Mouse (Mus musculus): ENCODE data around the gene Col16a1. TPM values are rescaled to one million over a fixed set of nuclear protein-coding genes. Genes with fewer than 3 reads are reported as not detected.

Gene Col16a1
- polyA plus RNA-seq, 1 experiment from 2014 or later: 3.1 TPM

DNA sequence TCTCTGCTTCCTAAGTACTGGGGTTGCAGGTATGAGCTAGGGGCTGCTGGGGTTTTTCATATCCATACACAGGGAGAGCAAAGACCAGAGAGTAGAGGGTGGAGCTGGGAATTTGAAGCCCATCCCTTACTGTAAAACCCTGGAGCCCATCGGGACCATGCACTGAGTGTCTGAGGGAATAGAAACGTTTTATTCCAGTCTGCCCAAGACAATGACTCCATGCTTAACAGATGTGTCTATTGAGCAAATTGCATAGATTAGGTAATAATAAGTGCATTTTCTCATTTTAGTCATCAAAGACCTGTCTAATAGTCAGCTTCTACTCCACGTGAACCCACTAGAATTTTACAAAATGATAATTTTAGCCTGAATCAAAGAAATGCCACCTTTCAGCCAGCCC is 22.9 kb downstream of the Col16a1 start:
- ATAC-seq (ENCODE audit: low read depth): no peak
- Histone ChIP-seq H3K4me1 (replicated peaks) (no peaks in the 10 kb centered on the region), H3K36me3 (no peaks in the 10 kb centered on the region), H3K4me2 (no peak overlapping the region), H3K9ac (no peak overlapping the region), H3K27ac (no peak overlapping the region), H3K4me3 (replicated peaks) (no peak overlapping the region), H3K9me3 (replicated peaks) (no peaks in the 10 kb centered on the region), H3K27me3 (no peaks in the 10 kb centered on the region)
- WGBS (ENCODE audit: insufficient replicate concordance): 48% methylated on average over 3 of the region's 3 CpGs
- DNase-seq: no peak

DNA sequence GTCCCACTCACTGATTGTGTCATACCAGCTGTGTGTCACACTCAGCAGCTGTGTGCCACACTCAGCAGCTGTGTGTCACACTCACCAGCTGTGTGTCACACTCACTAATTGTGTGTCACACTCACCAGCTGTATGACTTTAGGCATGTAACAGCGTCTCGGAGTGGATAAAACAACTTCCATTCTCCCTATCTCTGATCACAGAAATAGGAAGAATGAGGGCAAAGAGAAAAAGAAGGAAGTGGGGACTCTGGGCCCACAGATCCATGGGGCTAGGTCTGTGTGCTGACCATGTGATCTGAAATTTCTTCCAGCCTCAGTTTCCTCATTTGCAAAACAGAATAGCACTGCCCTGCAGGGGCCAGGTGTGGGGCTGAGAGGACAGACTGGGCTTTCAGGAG is 24.1 kb downstream of the Col16a1 start:
- 39% methylated on average over 2 of the region's 2 CpGs for WGBS (ENCODE audit: insufficient replicate concordance)
- H3K27me3 ChIP-seq: peaks cover 7% of the 10 kb centered on the region; the same call in 1 of the 2 replicates
- no peak overlapping the region for H3K4me3 ChIP-seq (replicated peaks)
- DNase-seq (no peak), ATAC-seq (ENCODE audit: low read depth) (no peak)
- H3K4me1 ChIP-seq (replicated peaks): no peaks in the 10 kb centered on the region
- no peak overlapping the region for H3K9ac ChIP-seq
- H3K4me2 ChIP-seq: no peak overlapping the region
- no peaks in the 10 kb centered on the region for H3K36me3 ChIP-seq
- no peak overlapping the region for H3K27ac ChIP-seq
- no peaks in the 10 kb centered on the region for H3K9me3 ChIP-seq (replicated peaks)

DNA sequence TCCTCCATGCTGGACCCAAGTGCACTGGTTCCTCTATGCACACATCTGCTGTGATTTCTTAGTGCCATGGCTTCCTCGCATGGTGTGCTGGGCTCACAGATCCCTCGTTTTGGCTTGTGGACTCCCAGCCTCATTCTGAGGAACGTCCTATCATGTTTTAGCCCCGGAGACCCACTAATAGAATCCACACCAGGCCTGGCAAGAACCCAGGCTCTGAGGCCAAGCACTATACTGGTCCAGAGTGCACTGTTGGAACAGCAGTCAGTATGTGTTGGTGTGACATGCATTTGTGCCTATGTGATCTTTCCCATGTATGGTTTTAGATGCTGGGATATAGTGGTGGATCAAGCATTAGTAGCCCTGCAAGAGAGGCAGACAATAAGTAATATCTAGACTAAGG is 25.7 kb downstream of the Col16a1 start:
- Histone ChIP-seq H3K4me3 (replicated peaks) (no peak overlapping the region), H3K4me2 (no peak overlapping the region), H3K9me3 (replicated peaks) (no peaks in the 10 kb centered on the region), H3K9ac (no peak overlapping the region), H3K4me1 (replicated peaks) (no peaks in the 10 kb centered on the region), H3K36me3 (no peaks in the 10 kb centered on the region), H3K27me3 (peaks cover 23% of the 10 kb centered on the region), H3K27ac (no peak overlapping the region)
- WGBS (ENCODE audit: insufficient replicate concordance): 66% methylated on average over 4 of the region's 4 CpGs
- ATAC-seq (ENCODE audit: low read depth) (no peak), DNase-seq (no peak)

DNA sequence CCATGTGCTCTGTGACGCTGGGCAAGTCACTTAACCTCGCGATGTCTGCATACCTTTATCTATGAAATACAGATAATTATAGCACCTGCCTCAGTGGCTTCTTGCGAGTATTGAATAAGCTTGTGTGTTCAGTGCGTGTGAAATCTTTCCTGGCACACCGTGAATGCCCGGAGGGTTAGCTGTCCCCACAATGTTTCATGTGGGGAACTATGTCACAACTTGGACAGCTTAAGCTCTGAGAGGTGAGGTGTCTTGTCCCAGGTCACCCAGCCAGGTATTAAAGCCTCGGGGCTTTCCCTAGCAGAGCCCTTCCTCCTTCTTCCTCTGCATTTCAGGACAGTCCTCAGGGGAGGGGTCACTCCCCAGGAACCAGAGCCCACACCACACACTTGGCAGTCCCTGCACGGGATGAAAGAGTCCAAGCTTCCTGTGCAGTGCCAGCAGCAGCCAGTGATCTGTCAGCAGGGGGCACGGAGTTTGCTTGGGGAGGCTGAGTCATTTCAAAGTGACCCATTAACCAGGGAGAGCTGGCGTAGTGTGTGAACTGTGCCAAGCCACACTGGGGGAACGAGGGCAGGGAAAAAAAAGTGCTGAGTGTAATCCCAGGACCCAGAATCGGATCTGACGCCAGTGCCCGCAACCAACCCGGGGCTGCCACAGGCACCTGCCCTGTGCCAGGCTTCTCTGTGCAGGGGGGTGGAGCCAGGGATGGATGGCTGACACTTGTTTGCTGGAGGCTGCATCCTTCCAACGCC is 27.3 kb downstream of the Col16a1 start:
- Histone ChIP-seq H3K9ac (no peak overlapping the region), H3K9me3 (replicated peaks) (no peaks in the 10 kb centered on the region), H3K27ac (no peak overlapping the region), H3K27me3 (peaks cover 33% of the 10 kb centered on the region), H3K4me2 (no peak overlapping the region), H3K4me3 (replicated peaks) (no peak overlapping the region), H3K4me1 (replicated peaks) (no peaks in the 10 kb centered on the region), H3K36me3 (no peaks in the 10 kb centered on the region)
- no peak for ATAC-seq (ENCODE audit: low read depth)
- DNase-seq: no peak
- WGBS (ENCODE audit: insufficient replicate concordance): 60% methylated on average over 17 of the region's 17 CpGs

DNA sequence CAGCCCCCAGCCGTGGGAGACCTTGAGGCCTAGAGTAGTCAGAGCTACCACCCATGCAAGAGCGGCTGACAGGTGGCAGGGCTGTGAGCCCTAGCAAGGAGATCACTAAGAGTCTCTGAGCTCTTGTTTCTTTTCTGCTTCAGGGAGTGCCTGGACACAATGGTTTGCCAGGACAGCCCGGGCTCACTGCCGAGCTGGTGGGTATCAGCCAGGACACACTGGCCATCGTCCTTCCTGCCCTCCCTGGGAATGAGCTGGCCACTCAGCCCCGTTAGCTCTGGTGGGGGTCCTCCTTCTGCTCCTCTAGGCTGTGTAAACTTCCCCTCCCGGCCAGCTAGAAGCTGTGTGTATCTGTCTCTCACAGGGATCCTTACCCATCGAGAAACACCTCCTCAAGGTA is 29.2 kb downstream of the Col16a1 start:
- H3K9ac ChIP-seq: no peak overlapping the region
- H3K4me1 ChIP-seq (replicated peaks): no peaks in the 10 kb centered on the region
- ATAC-seq (ENCODE audit: low read depth) (no peak), DNase-seq (no peak)
- no peak overlapping the region for H3K27ac ChIP-seq
- 46% methylated on average over 8 of the region's 8 CpGs for WGBS (ENCODE audit: insufficient replicate concordance)
- H3K4me3 ChIP-seq (replicated peaks): no peak overlapping the region
- H3K36me3 ChIP-seq: no peaks in the 10 kb centered on the region
- no peak overlapping the region for H3K4me2 ChIP-seq
- peaks cover 33% of the 10 kb centered on the region for H3K27me3 ChIP-seq
- no peaks in the 10 kb centered on the region for H3K9me3 ChIP-seq (replicated peaks)

DNA sequence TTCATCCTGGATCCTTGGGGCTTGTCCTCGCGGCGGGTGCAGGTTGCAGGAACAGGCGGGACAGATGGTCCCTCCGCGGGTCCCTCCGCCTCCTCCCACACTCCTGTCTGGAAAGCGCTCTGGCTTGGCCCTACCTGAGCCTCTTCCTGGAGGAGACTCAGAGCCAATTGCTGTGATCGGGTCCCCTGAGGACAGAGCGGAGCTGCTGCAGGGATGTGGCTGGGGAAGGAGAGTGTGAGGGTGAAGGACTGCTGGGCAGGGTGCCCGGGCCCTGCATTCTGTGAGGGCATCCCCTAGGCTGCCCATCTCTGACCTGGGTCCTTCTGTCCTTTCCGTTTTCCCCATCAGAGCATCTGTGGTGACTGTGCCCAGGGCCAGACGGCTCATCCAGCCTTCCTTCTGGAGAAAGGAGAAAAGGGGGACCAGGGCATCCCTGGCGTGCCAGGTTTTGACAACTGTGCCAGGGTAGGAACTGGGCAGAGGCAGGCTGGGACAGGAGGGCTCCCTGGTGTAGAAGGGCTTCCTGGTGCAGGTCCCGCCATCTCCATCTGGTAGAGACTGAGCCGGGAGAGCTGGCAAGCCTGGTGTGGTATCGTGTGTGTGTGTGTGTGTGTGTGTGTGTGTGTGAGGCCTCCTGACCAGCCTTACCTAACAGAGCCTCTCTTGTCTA is 31.3 kb downstream of the Col16a1 start:
- no peak for DNase-seq
- H3K27ac ChIP-seq: no peak overlapping the region
- H3K4me3 ChIP-seq (replicated peaks): no peak overlapping the region
- H3K9ac ChIP-seq: no peak overlapping the region
- peaks cover 33% of the 10 kb centered on the region for H3K27me3 ChIP-seq
- H3K36me3 ChIP-seq: no peaks in the 10 kb centered on the region
- no peak for ATAC-seq (ENCODE audit: low read depth)
- no peaks in the 10 kb centered on the region for H3K4me1 ChIP-seq (replicated peaks)
- 41% methylated on average over 17 of the region's 17 CpGs for WGBS (ENCODE audit: insufficient replicate concordance)
- H3K4me2 ChIP-seq: no peak overlapping the region
- H3K9me3 ChIP-seq (replicated peaks): no peaks in the 10 kb centered on the region

DNA sequence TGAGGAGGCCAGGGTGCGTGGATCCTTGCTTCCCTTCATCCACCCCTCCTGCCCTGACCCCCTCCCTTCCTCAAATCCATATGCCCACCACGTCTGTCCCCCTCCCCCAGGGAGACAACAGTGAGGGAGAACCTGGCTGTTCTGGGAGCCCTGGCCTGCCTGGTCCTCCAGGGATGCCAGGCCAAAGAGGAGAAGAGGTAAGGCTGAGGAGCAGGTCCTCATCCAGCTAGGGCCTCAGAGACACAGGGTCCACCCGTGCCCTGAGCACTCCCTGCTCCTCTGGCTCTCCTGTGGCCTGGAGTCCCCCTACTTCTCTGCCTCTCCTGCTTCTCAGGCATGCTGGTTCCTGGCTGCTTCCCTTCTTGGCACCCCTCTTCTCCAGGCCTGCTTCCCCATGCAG is 31.9 kb downstream of the Col16a1 start:
- no peak overlapping the region for H3K4me3 ChIP-seq (replicated peaks)
- no peaks in the 10 kb centered on the region for H3K9me3 ChIP-seq (replicated peaks)
- no peak overlapping the region for H3K9ac ChIP-seq
- H3K36me3 ChIP-seq: no peaks in the 10 kb centered on the region
- no peak overlapping the region for H3K27ac ChIP-seq
- ATAC-seq (ENCODE audit: low read depth) (no peak), DNase-seq (no peak)
- no peaks in the 10 kb centered on the region for H3K4me1 ChIP-seq (replicated peaks)
- H3K4me2 ChIP-seq: no peak overlapping the region
- 35% methylated on average over 3 of the region's 3 CpGs for WGBS (ENCODE audit: insufficient replicate concordance)
- peaks cover 33% of the 10 kb centered on the region for H3K27me3 ChIP-seq

DNA sequence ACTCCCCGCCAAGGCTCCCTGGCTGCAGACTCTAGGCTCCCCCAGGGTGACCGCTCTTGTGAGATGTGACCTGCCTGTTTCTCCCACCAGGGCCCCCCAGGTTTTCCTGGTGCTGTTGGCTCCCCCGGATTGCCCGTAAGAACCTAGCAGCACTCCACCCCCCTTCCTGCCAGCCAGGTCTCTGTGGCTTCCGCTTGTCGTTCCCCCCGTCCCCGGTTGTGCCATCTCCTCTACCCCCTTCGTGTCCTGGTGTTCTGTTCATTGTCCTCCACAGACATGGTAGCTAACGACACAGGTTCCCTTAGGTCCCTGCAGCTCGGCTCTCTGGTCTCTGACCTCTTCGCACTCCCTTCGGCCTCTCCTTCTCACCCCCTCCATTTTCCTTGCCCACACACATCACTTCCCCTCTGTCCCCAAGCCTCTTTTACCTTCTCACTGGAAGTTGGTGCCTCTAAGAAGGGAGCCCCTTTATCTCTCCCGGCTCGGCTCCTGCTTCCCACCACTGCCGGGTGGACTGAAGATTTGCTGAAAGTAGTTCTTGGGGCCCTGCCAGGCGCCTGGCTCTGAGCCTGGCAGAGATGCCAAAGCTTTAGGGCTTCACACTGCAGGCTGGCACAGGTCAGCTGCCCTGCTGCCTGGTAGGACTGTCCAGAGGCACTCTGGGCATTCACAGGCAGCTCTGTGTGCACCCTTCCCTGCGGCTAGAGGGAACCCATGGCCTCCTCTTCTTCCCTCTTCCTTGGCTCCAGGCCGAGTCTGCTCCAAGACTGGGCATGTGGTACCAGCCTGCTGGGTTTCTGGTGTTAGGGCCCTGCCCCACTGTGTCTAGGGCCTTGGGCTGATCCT is 33.9 kb downstream of the Col16a1 start:
- WGBS (ENCODE audit: insufficient replicate concordance): 53% methylated on average over 19 of the region's 19 CpGs
- Histone ChIP-seq H3K27ac (no peak overlapping the region), H3K27me3 (peaks cover 39% of the 10 kb centered on the region), H3K9me3 (replicated peaks) (no peaks in the 10 kb centered on the region), H3K36me3 (no peaks in the 10 kb centered on the region), H3K4me2 (no peak overlapping the region), H3K4me3 (replicated peaks) (no peak overlapping the region), H3K9ac (no peak overlapping the region), H3K4me1 (replicated peaks) (no peaks in the 10 kb centered on the region)
- ATAC-seq (ENCODE audit: low read depth) (no peak), DNase-seq (no peak)

DNA sequence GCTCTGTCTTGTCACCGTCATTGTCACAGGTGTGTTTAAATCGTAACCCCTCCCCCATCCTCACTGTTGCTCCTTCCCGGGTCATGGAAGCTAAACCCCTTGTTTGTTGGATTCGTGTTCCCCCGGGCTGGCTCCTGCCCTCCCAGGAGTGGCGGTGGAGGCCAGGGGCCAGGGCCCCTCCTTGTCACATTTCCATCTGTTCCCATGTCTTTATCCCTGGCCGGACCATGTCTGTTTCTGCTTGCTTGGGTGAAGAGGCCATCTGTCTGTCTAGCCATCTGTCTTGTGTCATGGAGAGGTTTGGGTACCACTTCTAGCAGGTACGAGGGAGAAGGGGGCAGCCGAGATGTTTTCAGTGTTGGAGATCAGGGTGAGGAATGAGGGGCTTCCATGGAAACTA is 34.6 kb downstream of the Col16a1 start:
- Histone ChIP-seq H3K4me2 (no peak overlapping the region), H3K4me1 (replicated peaks) (no peaks in the 10 kb centered on the region), H3K36me3 (no peaks in the 10 kb centered on the region), H3K4me3 (replicated peaks) (no peak overlapping the region), H3K27ac (no peak overlapping the region), H3K9me3 (replicated peaks) (no peaks in the 10 kb centered on the region), H3K27me3 (peaks cover 36% of the 10 kb centered on the region), H3K9ac (no peak overlapping the region)
- ATAC-seq (ENCODE audit: low read depth): no peak
- WGBS (ENCODE audit: insufficient replicate concordance): 53% methylated on average over 9 of the region's 9 CpGs
- DNase-seq: no peak

DNA sequence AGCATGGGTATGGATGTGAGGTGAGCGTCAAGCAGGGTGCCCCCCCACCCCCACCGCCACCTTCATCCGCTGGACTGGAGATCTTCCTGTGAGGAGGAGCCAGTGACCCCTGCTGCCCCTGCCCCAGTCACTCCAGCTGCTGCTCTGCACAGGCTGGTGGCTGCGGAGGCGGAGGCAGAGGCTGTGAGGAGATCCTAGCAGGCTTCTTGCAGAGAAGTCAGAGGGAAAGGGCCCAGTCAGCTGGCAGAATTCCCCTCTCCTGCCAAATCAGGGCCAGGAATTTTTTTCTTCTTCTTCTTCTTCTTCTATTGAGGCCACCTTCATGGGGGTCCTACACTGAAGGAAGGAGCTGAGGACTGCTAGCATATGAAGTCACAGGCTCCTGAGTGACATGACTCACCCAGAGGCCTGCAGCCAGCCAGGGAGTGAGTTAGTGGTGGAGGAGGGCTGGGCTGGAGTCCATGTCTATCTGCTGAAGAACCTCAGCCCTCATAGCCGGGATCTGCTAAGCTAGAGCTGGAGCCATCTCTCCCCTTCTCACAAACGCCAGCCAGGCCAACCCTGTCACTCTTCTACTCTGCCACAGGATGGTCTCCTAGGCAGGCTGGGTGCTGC is 36.8 kb downstream of the Col16a1 start:
- no peak for ATAC-seq (ENCODE audit: low read depth)
- Histone ChIP-seq H3K9ac (no peak overlapping the region), H3K4me2 (no peak overlapping the region), H3K27me3 (peaks cover 30% of the 10 kb centered on the region), H3K27ac (no peak overlapping the region), H3K9me3 (replicated peaks) (no peaks in the 10 kb centered on the region), H3K4me1 (replicated peaks) (no peaks in the 10 kb centered on the region), H3K4me3 (replicated peaks) (no peak overlapping the region), H3K36me3 (no peaks in the 10 kb centered on the region)
- DNase-seq: no peak
- 37% methylated on average over 7 of the region's 7 CpGs for WGBS (ENCODE audit: insufficient replicate concordance)

DNA sequence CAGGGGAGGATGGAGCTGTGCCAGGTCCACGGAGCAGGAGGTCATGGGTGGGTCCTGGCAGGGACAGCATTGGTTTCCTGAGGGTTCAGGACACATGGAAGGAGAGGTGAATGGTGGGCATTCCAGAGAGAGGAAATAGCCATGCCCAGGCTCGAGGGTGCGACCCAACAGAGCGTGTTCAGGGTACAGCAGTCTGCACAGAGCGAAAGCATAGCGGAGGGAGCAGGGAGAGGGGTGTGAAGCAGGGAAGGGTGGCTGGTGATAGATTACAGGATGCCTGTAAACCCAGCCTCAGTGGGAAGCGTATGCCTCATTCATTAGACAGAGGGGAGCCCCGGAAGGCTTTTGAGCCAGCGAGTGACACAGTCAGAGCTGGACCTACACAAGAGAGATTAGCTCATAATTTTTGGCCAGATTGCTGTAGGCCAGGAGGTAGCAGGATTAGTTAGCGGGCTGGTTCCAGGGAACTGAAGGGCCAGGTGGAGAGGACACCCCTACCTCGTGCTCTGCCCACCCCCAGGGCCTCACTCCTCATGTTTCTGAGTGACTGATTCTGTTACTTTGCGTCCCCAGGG is 37.7 kb downstream of the Col16a1 start:
- Histone ChIP-seq H3K9ac (no peak overlapping the region), H3K9me3 (replicated peaks) (no peaks in the 10 kb centered on the region), H3K4me3 (replicated peaks) (no peak overlapping the region), H3K27ac (no peak overlapping the region), H3K4me2 (no peak overlapping the region), H3K36me3 (no peaks in the 10 kb centered on the region), H3K4me1 (replicated peaks) (no peaks in the 10 kb centered on the region), H3K27me3 (peaks cover 32% of the 10 kb centered on the region)
- WGBS (ENCODE audit: insufficient replicate concordance): 55% methylated on average over 12 of the region's 12 CpGs
- ATAC-seq (ENCODE audit: low read depth) (no peak), DNase-seq (no peak)
